Mouse (Mus musculus): Measurements from ENCODE around the gene Zbtb48. TPM values are rescaled to one million over a fixed set of nuclear protein-coding genes. Genes with fewer than 3 reads are reported as not detected.

The Zbtb48 gene
- total RNA-seq, 2 experiments from 2014 or later: 4.2 to 5.4 TPM

GRCm38 (mm10) chr4:151983560-151983959 lies 43.9 kb downstream of the Zbtb48 start:
- no peak for ATAC-seq (replicated peaks; ENCODE audit: low FRiP score, poor library complexity, severe bottlenecking)

GRCm38 (mm10) chr4:151983043-151983442 lies 44.4 kb downstream of the Zbtb48 start:
- ATAC-seq (replicated peaks; ENCODE audit: low FRiP score, poor library complexity, severe bottlenecking): no peak

- ATAC-seq (replicated peaks; ENCODE audit: low FRiP score, poor library complexity, severe bottlenecking): peak; percentile 75
These were observed 46.1 kb downstream of the Zbtb48 start for GRCm38 (mm10) chr4:151981363-151981762.

- no peak for ATAC-seq (replicated peaks; ENCODE audit: low FRiP score, poor library complexity, severe bottlenecking)
These were observed 46.8 kb downstream of the Zbtb48 start for GRCm38 (mm10) chr4:151980699-151981098.

GRCm38 (mm10) chr4:151977748-151978147 lies 49.7 kb downstream of the Zbtb48 start:
- peak; percentile 64 for ATAC-seq (replicated peaks; ENCODE audit: low FRiP score, poor library complexity, severe bottlenecking)

GRCm38 (mm10) chr4:151975441-151975840 lies 52.0 kb downstream of the Zbtb48 start:
- ATAC-seq (replicated peaks; ENCODE audit: low FRiP score, poor library complexity, severe bottlenecking): no peak; the same call in 1 of the 2 replicates

- ATAC-seq (replicated peaks; ENCODE audit: low FRiP score, poor library complexity, severe bottlenecking): 0 out of 2 replicates have a peak, but pooled peaks have one; percentile 43
These were observed 55.1 kb downstream of the Zbtb48 start for GRCm38 (mm10) chr4:151972221-151972967.

Other genes starting within 250 kb of the Zbtb48 start
- 67.5 and 120 TPM in 2 replicates for gene Camta1, start 165.8 kb downstream of the Zbtb48 start, total RNA-seq (2015; ENCODE audit: low replicate concordance)
- 13.5 and 41.5 TPM in 2 replicates for gene Camta1, start 165.8 kb downstream of the Zbtb48 start, total RNA-seq (2017; ENCODE audit: low replicate concordance)
- 41.9 and 46.9 TPM in 2 replicates for gene Dnajc11, start 94.0 kb downstream of the Zbtb48 start, total RNA-seq (2015; ENCODE audit: low replicate concordance)
- 72.3 and 79.2 TPM in 2 replicates for gene Dnajc11, start 94.0 kb downstream of the Zbtb48 start, total RNA-seq (2017; ENCODE audit: low replicate concordance)
- 6.8 TPM in 1 of 2 replicates, not detected in the other for gene Thap3, start 38.7 kb downstream of the Zbtb48 start, total RNA-seq (2015; ENCODE audit: low replicate concordance)
- 4.0 TPM in 1 of 2 replicates, not detected in the other for gene Thap3, start 38.7 kb downstream of the Zbtb48 start, total RNA-seq (2017; ENCODE audit: low replicate concordance)
- 2.5 and 2.9 TPM in 2 replicates for gene Phf13, start 31.4 kb downstream of the Zbtb48 start, total RNA-seq (2015; ENCODE audit: low replicate concordance)
- 0.83 and 4.6 TPM in 2 replicates for gene Phf13, start 31.4 kb downstream of the Zbtb48 start, total RNA-seq (2017; ENCODE audit: low replicate concordance)
- 1.3 and 2.9 TPM in 2 replicates for gene Klhl21, start 18.9 kb downstream of the Zbtb48 start, total RNA-seq (2015; ENCODE audit: low replicate concordance)
- gene Klhl21, start 18.9 kb downstream of the Zbtb48 start, total RNA-seq (2017; ENCODE audit: low replicate concordance): 0.91 and 1.0 TPM in 2 replicates
- not detected in 2 replicates for gene Tas1r1, start 10.9 kb upstream of the Zbtb48 start, total RNA-seq (2015; ENCODE audit: low replicate concordance)
- gene Tas1r1, start 10.9 kb upstream of the Zbtb48 start, total RNA-seq (2017; ENCODE audit: low replicate concordance): not detected in 2 replicates
- 7.1 and 10.1 TPM in 2 replicates for gene Nol9, start 11.7 kb upstream of the Zbtb48 start, total RNA-seq (2015; ENCODE audit: low replicate concordance)
- 4.9 and 5.0 TPM in 2 replicates for gene Nol9, start 11.7 kb upstream of the Zbtb48 start, total RNA-seq (2017; ENCODE audit: low replicate concordance)
- gene Plekhg5, start 44.8 kb upstream of the Zbtb48 start, total RNA-seq (2015; ENCODE audit: low replicate concordance): 1.7 and 2.9 TPM in 2 replicates
- 3.5 and 5.3 TPM in 2 replicates for gene Plekhg5, start 44.8 kb upstream of the Zbtb48 start, total RNA-seq (2017; ENCODE audit: low replicate concordance)
- not detected in 2 replicates for gene Tnfrsf25, start 88.3 kb upstream of the Zbtb48 start, total RNA-seq (2015; ENCODE audit: low replicate concordance)
- 2.0 TPM in 1 of 2 replicates, not detected in the other for gene Tnfrsf25, start 88.3 kb upstream of the Zbtb48 start, total RNA-seq (2017; ENCODE audit: low replicate concordance)
- 0.72 TPM in 1 of 2 replicates, not detected in the other for gene Espn, start 124.7 kb upstream of the Zbtb48 start, total RNA-seq (2015; ENCODE audit: low replicate concordance)
- gene Espn, start 124.7 kb upstream of the Zbtb48 start, total RNA-seq (2017; ENCODE audit: low replicate concordance): not detected in 2 replicates
- not detected in 2 replicates for gene Hes2, start 131.2 kb upstream of the Zbtb48 start, total RNA-seq (2015; ENCODE audit: low replicate concordance)
- gene Hes2, start 131.2 kb upstream of the Zbtb48 start, total RNA-seq (2017; ENCODE audit: low replicate concordance): not detected in 2 replicates
- 15.1 and 30.2 TPM in 2 replicates for gene Acot7, start 150.5 kb upstream of the Zbtb48 start, total RNA-seq (2015; ENCODE audit: low replicate concordance)
- gene Acot7, start 150.5 kb upstream of the Zbtb48 start, total RNA-seq (2017; ENCODE audit: low replicate concordance): 3.7 and 3.9 TPM in 2 replicates
- gene Gpr153, start 246.6 kb upstream of the Zbtb48 start, total RNA-seq (2015; ENCODE audit: low replicate concordance): not detected in 2 replicates
- not detected in 2 replicates for gene Gpr153, start 246.6 kb upstream of the Zbtb48 start, total RNA-seq (2017; ENCODE audit: low replicate concordance)